ENCODE assay signal across 22 mouse cellular contexts in genomic region chr4:129610472-129610871, GRCm38 (mm10). TPM values are rescaled to one million over a fixed set of nuclear protein-coding genes. Genes with fewer than 3 reads are reported as not detected.
DNase-seq lines count a peak whose midpoint lies in the region; ATAC-seq and TF ChIP-seq lines count a peak whose summit lies in the region.
"Had no signal": no experiment of that assay in that cellular context is flagged by ENCODE, and none has a peak within 500 bp of the region (broad histone marks: within the 10 kb centered on the region; RNA-seq: fewer than 3 reads in every experiment).

No protein-coding gene starts in this region.

- no peaks in the 10 kb centered on the region for H3K27me3 ChIP-seq in hindbrain, embryonic 13.5 days
- H3K27me3 ChIP-seq in hindbrain, postnatal 0 days (ENCODE audit: insufficient read depth, low read length), result no peaks in the 10 kb centered on the region
- H3K27me3 ChIP-seq in midbrain, embryonic 13.5 days, result no peaks in the 10 kb centered on the region
- H3K27me3 ChIP-seq in midbrain, embryonic 16.5 days (ENCODE audit: control insufficient read depth, insufficient read depth, low read depth, low read length), result no peaks in the 10 kb centered on the region
- H3K27me3 ChIP-seq in CH12.LX (replicated peaks), result no peaks in the 10 kb centered on the region
- no peaks in the 10 kb centered on the region for H3K27me3 ChIP-seq in embryonic facial prominence, embryonic 14.5 days (replicated peaks; ENCODE audit: control insufficient read depth, insufficient read depth, low read length)
- H3K27me3 ChIP-seq: kidney, embryonic 15.5 days; limb, embryonic 13.5 days; megakaryocyte, embryonic 14.5 days had no signal

- H3K9me3 ChIP-seq in hindbrain, embryonic 13.5 days, result no peaks in the 10 kb centered on the region
- H3K9me3 ChIP-seq in hindbrain, postnatal 0 days (ENCODE audit: low read length), result no peaks in the 10 kb centered on the region
- no peaks in the 10 kb centered on the region for H3K9me3 ChIP-seq in midbrain, embryonic 13.5 days
- H3K9me3 ChIP-seq in midbrain, embryonic 16.5 days (replicated peaks; ENCODE audit: control insufficient read depth, low read length, poor library complexity, severe bottlenecking), result no peaks in the 10 kb centered on the region
- no peaks in the 10 kb centered on the region for H3K9me3 ChIP-seq in CH12.LX (replicated peaks; ENCODE audit: low read length)
- H3K9me3 ChIP-seq in embryonic facial prominence, embryonic 14.5 days (ENCODE audit: control insufficient read depth, low read length), result no peaks in the 10 kb centered on the region
- H3K9me3 ChIP-seq: heart, embryonic 10.5 days; kidney, embryonic 15.5 days; limb, embryonic 13.5 days; megakaryocyte, embryonic 14.5 days had no signal

- no peak for TF ChIP-seq RAD21 in CH12.LX (IDR thresholded peaks at IDR 0.05; ENCODE audit: low read depth, low read length)

- in situ Hi-C loops in CH12.LX (cut with MboI; ENCODE audit: low pct_ligation_motif_present, low pct_unique_long_range_greater_than_20kb, low sequenced_read_pairs), result loop anchor here (25.0 kb wide), 1 partner anchor 248 kb away; no protein-coding TSS in a partner anchor

- no peak for TF ChIP-seq CTCF in hindbrain, postnatal 0 days (IDR thresholded peaks at IDR 0.05; ENCODE audit: low read depth)
- no peak for TF ChIP-seq CTCF in CH12.LX (conservative IDR thresholded peaks at IDR 0.05 in 1 of 2, IDR thresholded peaks at IDR 0.05 in 1 of 2; ENCODE audit: low read depth in 2 of 2, low read length in 2 of 2)

- H3K4me1 ChIP-seq in hindbrain, embryonic 13.5 days (replicated peaks), result no peaks in the 10 kb centered on the region; the same call in 1 of the 2 replicates
- H3K4me1 ChIP-seq in hindbrain, postnatal 0 days (ENCODE audit: insufficient read depth, low read length), result no peaks in the 10 kb centered on the region
- no peaks in the 10 kb centered on the region for H3K4me1 ChIP-seq in midbrain, embryonic 13.5 days (replicated peaks)
- H3K4me1 ChIP-seq in midbrain, embryonic 16.5 days (ENCODE audit: control insufficient read depth, insufficient read depth, low read length), result no peaks in the 10 kb centered on the region
- peaks cover 6 to 49% of the 10 kb centered on the region in 2 experiments for H3K4me1 ChIP-seq in CH12.LX (ENCODE audit: control insufficient read depth in 1 of 2, insufficient read depth in 2 of 2)
- H3K4me1 ChIP-seq in embryonic facial prominence, embryonic 14.5 days (ENCODE audit: control insufficient read depth, insufficient read depth, low read length), result no peaks in the 10 kb centered on the region
- H3K4me1 ChIP-seq: limb, embryonic 13.5 days had no signal

- no peak for DNase-seq in hindbrain, postnatal 0 days (ENCODE audit: low spot score)
- no peak for DNase-seq in CH12.LX (ENCODE audit: extremely low read depth)
- no peak for DNase-seq in embryonic facial prominence, embryonic 14.5 days (ENCODE audit: low spot score)
- no peak for DNase-seq in kidney, adult 18-20 months
- DNase-seq: adrenal gland, adult 2 months; adrenal gland, postnatal 36 days; cerebellum, adult 18-20 months; cerebellum, postnatal 14 days; gastrocnemius, postnatal 14 days; lung, postnatal 4 days; right cerebral cortex, postnatal 25 days had no signal

- H3K36me3 ChIP-seq in hindbrain, embryonic 13.5 days, result peaks cover 41% of the 10 kb centered on the region
- H3K36me3 ChIP-seq in hindbrain, postnatal 0 days (ENCODE audit: insufficient read depth, low read length), result peaks cover 10% of the 10 kb centered on the region
- peaks cover 48% of the 10 kb centered on the region for H3K36me3 ChIP-seq in midbrain, embryonic 13.5 days
- peaks cover 10% of the 10 kb centered on the region for H3K36me3 ChIP-seq in midbrain, embryonic 16.5 days (ENCODE audit: control insufficient read depth, insufficient read depth, low read length)
- H3K36me3 ChIP-seq in CH12.LX (replicated peaks in 1 of 2; ENCODE audit: control insufficient read depth in 1 of 2, insufficient read depth in 1 of 2, low read length in 1 of 2), result peaks cover 34 to 77% of the 10 kb centered on the region in 2 experiments
- peaks cover 29% of the 10 kb centered on the region for H3K36me3 ChIP-seq in embryonic facial prominence, embryonic 14.5 days (ENCODE audit: control insufficient read depth, insufficient read depth, low read length)

- TF ChIP-seq POLR2A in CH12.LX (IDR thresholded peaks at IDR 0.05; ENCODE audit: low read depth, low read length), result no peak

- dilution Hi-C loops in CH12.LX (cut with MboI; ENCODE audit: extremely low pct_ligation_motif_present, extremely low pct_unique_long_range_greater_than_20kb, low sequenced_read_pairs), result no loop called here

- no peak for TF ChIP-seq EP300 in CH12.LX (IDR thresholded peaks at IDR 0.05; ENCODE audit: low read length)

- H3K9ac ChIP-seq in hindbrain, embryonic 13.5 days, result 0 out of 2 replicates have a peak overlapping the region, but pooled peaks have one; percentile 46
- H3K9ac ChIP-seq in hindbrain, postnatal 0 days (replicated peaks; ENCODE audit: low read length), result no peak overlapping the region
- no peak overlapping the region for H3K9ac ChIP-seq in midbrain, embryonic 13.5 days (replicated peaks)
- H3K9ac ChIP-seq in midbrain, embryonic 16.5 days (ENCODE audit: low read depth, low read length), result no peak overlapping the region
- H3K9ac ChIP-seq in CH12.LX (ENCODE audit: insufficient read depth, low read depth), result no peak overlapping the region
- no peak overlapping the region for H3K9ac ChIP-seq in embryonic facial prominence, embryonic 14.5 days (ENCODE audit: low read depth, low read length)
- H3K9ac ChIP-seq: limb, embryonic 13.5 days had no signal

- no peak overlapping the region for H3K4me3 ChIP-seq in hindbrain, embryonic 13.5 days
- H3K4me3 ChIP-seq in hindbrain, postnatal 0 days (ENCODE audit: low read length), result no peak overlapping the region
- no peak overlapping the region for H3K4me3 ChIP-seq in midbrain, embryonic 13.5 days (replicated peaks)
- no peak overlapping the region for H3K4me3 ChIP-seq in midbrain, embryonic 16.5 days (ENCODE audit: low read depth, low read length)
- H3K4me3 ChIP-seq in CH12.LX (replicated peaks in 1 of 3; ENCODE audit: low read depth in 2 of 3, low read length in 2 of 3, poor library complexity in 1 of 3), result no peak overlapping the region
- H3K4me3 ChIP-seq in embryonic facial prominence, embryonic 14.5 days (ENCODE audit: low read depth, low read length), result no peak overlapping the region
- H3K4me3 ChIP-seq: heart, embryonic 10.5 days; kidney, embryonic 15.5 days; limb, embryonic 13.5 days; megakaryocyte, embryonic 14.5 days had no signal

- no peak overlapping the region for H3K27ac ChIP-seq in hindbrain, embryonic 13.5 days
- no peak overlapping the region for H3K27ac ChIP-seq in hindbrain, postnatal 0 days
- no peak overlapping the region for H3K27ac ChIP-seq in midbrain, embryonic 13.5 days
- no peak overlapping the region for H3K27ac ChIP-seq in midbrain, embryonic 16.5 days (ENCODE audit: low read length)
- no peak overlapping the region for H3K27ac ChIP-seq in CH12.LX (ENCODE audit: insufficient read depth, low read depth)
- H3K27ac ChIP-seq in embryonic facial prominence, embryonic 14.5 days (replicated peaks; ENCODE audit: low read depth, low read length), result no peak overlapping the region
- H3K27ac ChIP-seq: heart, embryonic 10.5 days; kidney, embryonic 15.5 days; limb, embryonic 13.5 days had no signal

- no peaks in the 10 kb centered on the region for H3K79me2 ChIP-seq in CH12.LX (replicated peaks; ENCODE audit: control insufficient read depth, extremely low read depth, insufficient read depth, poor library complexity, severe bottlenecking)

- no peak for ATAC-seq in hindbrain, embryonic 13.5 days (ENCODE audit: low FRiP score)
- no peak for ATAC-seq in hindbrain, postnatal 0 days
- ATAC-seq in midbrain, embryonic 13.5 days, result 0 out of 2 replicates have a peak, but pooled peaks have one; percentile 26
- ATAC-seq in midbrain, embryonic 16.5 days, result no peak
- ATAC-seq in embryonic facial prominence, embryonic 14.5 days (ENCODE audit: low read depth), result peak; percentile 16; the same call in 1 of the 2 replicates
- ATAC-seq: forebrain, embryonic 14.5 days; intestine, embryonic 16.5 days had no signal

- H3K4me2 ChIP-seq in hindbrain, embryonic 13.5 days, result no peak overlapping the region
- no peak overlapping the region for H3K4me2 ChIP-seq in hindbrain, postnatal 0 days (ENCODE audit: low read depth, low read length)
- H3K4me2 ChIP-seq in midbrain, embryonic 13.5 days (replicated peaks), result no peak overlapping the region
- H3K4me2 ChIP-seq in midbrain, embryonic 16.5 days (ENCODE audit: low read length), result no peak overlapping the region
- H3K4me2 ChIP-seq in CH12.LX (ENCODE audit: insufficient read depth, low read depth, poor library complexity, severe bottlenecking), result no peak overlapping the region
- H3K4me2 ChIP-seq in embryonic facial prominence, embryonic 14.5 days (ENCODE audit: low read depth, low read length), result no peak overlapping the region
- H3K4me2 ChIP-seq: kidney, embryonic 15.5 days; limb, embryonic 13.5 days; liver, embryonic 11.5 days had no signal

- 65% methylated on average over 4 of the region's 4 CpGs for WGBS in hindbrain, embryonic 13.5 days
- WGBS in hindbrain, postnatal 0 days, result 68% methylated on average over 4 of the region's 4 CpGs
- 76% methylated on average over 4 of the region's 4 CpGs for WGBS in midbrain, embryonic 13.5 days
- WGBS in midbrain, embryonic 16.5 days, result 64% methylated on average over 4 of the region's 4 CpGs
- 70% methylated on average over 4 of the region's 4 CpGs for WGBS in embryonic facial prominence, embryonic 14.5 days

RNA-seq across cellular contexts. Expression of gene Dcdc2b, which starts 3.6 kb away (rescaled TPM):
- polyA plus RNA-seq in hindbrain, embryonic 13.5 days (2015; fragmentation: Nextera tagmentation; extraction: Ambion mirVana), result 4.0 and 4.3 TPM in 2 replicates
- not detected in 2 replicates for total RNA-seq in hindbrain, postnatal 0 days (2014; rRNA removed)
- polyA plus RNA-seq in hindbrain, postnatal 0 days (2015; fragmentation: Nextera tagmentation; extraction: Ambion mirVana), result 4.1 TPM in 2 replicates
- 2.6 and 3.5 TPM in 2 replicates for polyA plus RNA-seq in midbrain, embryonic 13.5 days (2015; fragmentation: Nextera tagmentation; extraction: Ambion mirVana)
- 3.5 and 4.1 TPM in 2 replicates for polyA plus RNA-seq in midbrain, embryonic 16.5 days (2015; fragmentation: Nextera tagmentation; extraction: Ambion mirVana)
- 0.59 and 1.6 TPM in 2 replicates for total RNA-seq in CH12.LX (2012; rRNA removed)
- not detected in 2 replicates for total RNA-seq in CH12.LX (2014; rRNA removed)
- 0.66 and 1.1 TPM in 2 replicates for polyA plus RNA-seq in CH12.LX (2012; ENCODE audit: insufficient read length, low read depth)
- 1.7 and 2.4 TPM in 2 replicates for polyA plus RNA-seq in embryonic facial prominence, embryonic 14.5 days (2014; fragmentation: Nextera tagmentation; extraction: Ambion mirVana)
- total RNA-seq: hematopoietic stem cell, adult 5-6 weeks had no signal

RNA-seq across cellular contexts. Expression of gene Iqcc, which starts 8.4 kb away (rescaled TPM):
- polyA plus RNA-seq in hindbrain, embryonic 13.5 days (2015; fragmentation: Nextera tagmentation; extraction: Ambion mirVana), result 30.0 and 37.8 TPM in 2 replicates
- total RNA-seq in hindbrain, postnatal 0 days (2014; rRNA removed), result 11.2 and 12.0 TPM in 2 replicates
- 21.0 and 21.1 TPM in 2 replicates for polyA plus RNA-seq in hindbrain, postnatal 0 days (2015; fragmentation: Nextera tagmentation; extraction: Ambion mirVana)
- 30.0 and 35.8 TPM in 2 replicates for polyA plus RNA-seq in midbrain, embryonic 13.5 days (2015; fragmentation: Nextera tagmentation; extraction: Ambion mirVana)
- polyA plus RNA-seq in midbrain, embryonic 16.5 days (2015; fragmentation: Nextera tagmentation; extraction: Ambion mirVana), result 28.0 and 33.1 TPM in 2 replicates
- 24.3 and 27.0 TPM in 2 replicates for total RNA-seq in CH12.LX (2012; rRNA removed)
- total RNA-seq in CH12.LX (2014; rRNA removed), result 15.9 and 18.4 TPM in 2 replicates
- polyA plus RNA-seq in CH12.LX (2012; ENCODE audit: insufficient read length, low read depth), result 13.5 and 14.1 TPM in 2 replicates
- polyA plus RNA-seq in embryonic facial prominence, embryonic 14.5 days (2014; fragmentation: Nextera tagmentation; extraction: Ambion mirVana), result 26.6 and 29.3 TPM in 2 replicates

RNA-seq across cellular contexts. Expression of gene Tmem234, which starts 10.0 kb away (rescaled TPM):
- polyA plus RNA-seq in hindbrain, embryonic 13.5 days (2015; fragmentation: Nextera tagmentation; extraction: Ambion mirVana), result 195 and 196 TPM in 2 replicates
- total RNA-seq in hindbrain, postnatal 0 days (2014; rRNA removed), result 150 and 182 TPM in 2 replicates
- polyA plus RNA-seq in hindbrain, postnatal 0 days (2015; fragmentation: Nextera tagmentation; extraction: Ambion mirVana), result 216 and 221 TPM in 2 replicates
- 205 and 214 TPM in 2 replicates for polyA plus RNA-seq in midbrain, embryonic 13.5 days (2015; fragmentation: Nextera tagmentation; extraction: Ambion mirVana)
- 177 and 180 TPM in 2 replicates for polyA plus RNA-seq in midbrain, embryonic 16.5 days (2015; fragmentation: Nextera tagmentation; extraction: Ambion mirVana)
- 111 and 121 TPM in 2 replicates for total RNA-seq in CH12.LX (2012; rRNA removed)
- total RNA-seq in CH12.LX (2014; rRNA removed), result 97.6 and 104 TPM in 2 replicates
- 112 and 113 TPM in 2 replicates for polyA plus RNA-seq in CH12.LX (2012; ENCODE audit: insufficient read length, low read depth)
- 166 and 174 TPM in 2 replicates for polyA plus RNA-seq in embryonic facial prominence, embryonic 14.5 days (2014; fragmentation: Nextera tagmentation; extraction: Ambion mirVana)

RNA-seq across cellular contexts. Expression of gene Eif3i, which starts 10.0 kb away (rescaled TPM):
- 208 and 212 TPM in 2 replicates for polyA plus RNA-seq in hindbrain, embryonic 13.5 days (2015; fragmentation: Nextera tagmentation; extraction: Ambion mirVana)
- total RNA-seq in hindbrain, postnatal 0 days (2014; rRNA removed), result 364 and 401 TPM in 2 replicates
- polyA plus RNA-seq in hindbrain, postnatal 0 days (2015; fragmentation: Nextera tagmentation; extraction: Ambion mirVana), result 231 and 233 TPM in 2 replicates
- 210 and 220 TPM in 2 replicates for polyA plus RNA-seq in midbrain, embryonic 13.5 days (2015; fragmentation: Nextera tagmentation; extraction: Ambion mirVana)
- polyA plus RNA-seq in midbrain, embryonic 16.5 days (2015; fragmentation: Nextera tagmentation; extraction: Ambion mirVana), result 187 and 198 TPM in 2 replicates
- total RNA-seq in CH12.LX (2012; rRNA removed), result 667 and 673 TPM in 2 replicates
- 702 and 753 TPM in 2 replicates for total RNA-seq in CH12.LX (2014; rRNA removed)
- 418 and 446 TPM in 2 replicates for polyA plus RNA-seq in CH12.LX (2012; ENCODE audit: insufficient read length, low read depth)
- 288 and 308 TPM in 2 replicates for polyA plus RNA-seq in embryonic facial prominence, embryonic 14.5 days (2014; fragmentation: Nextera tagmentation; extraction: Ambion mirVana)

RNA-seq across cellular contexts. Expression of gene Ccdc28b, which starts 13.3 kb away (rescaled TPM):
- polyA plus RNA-seq in hindbrain, embryonic 13.5 days (2015; fragmentation: Nextera tagmentation; extraction: Ambion mirVana), result 130 and 135 TPM in 2 replicates
- 55.0 and 77.7 TPM in 2 replicates for total RNA-seq in hindbrain, postnatal 0 days (2014; rRNA removed)
- polyA plus RNA-seq in hindbrain, postnatal 0 days (2015; fragmentation: Nextera tagmentation; extraction: Ambion mirVana), result 150 and 157 TPM in 2 replicates
- polyA plus RNA-seq in midbrain, embryonic 13.5 days (2015; fragmentation: Nextera tagmentation; extraction: Ambion mirVana), result 133 and 137 TPM in 2 replicates
- 172 and 183 TPM in 2 replicates for polyA plus RNA-seq in midbrain, embryonic 16.5 days (2015; fragmentation: Nextera tagmentation; extraction: Ambion mirVana)
- total RNA-seq in CH12.LX (2012; rRNA removed) (24.0 and 24.2 TPM in 2 replicates), CH12.LX (2014; rRNA removed) (27.3 and 35.5 TPM in 2 replicates)
- polyA plus RNA-seq in CH12.LX (2012; ENCODE audit: insufficient read length, low read depth), result 26.6 and 28.0 TPM in 2 replicates
- polyA plus RNA-seq in embryonic facial prominence, embryonic 14.5 days (2014; fragmentation: Nextera tagmentation; extraction: Ambion mirVana), result 49.7 and 50.5 TPM in 2 replicates

Comparison
In these comparisons a context has a peak if more than half of its experiments do, and no peak if none do; other contexts are left out.
1. ATAC-seq: peak in midbrain, embryonic 13.5 days (single experiment) and embryonic facial prominence, embryonic 14.5 days (single experiment); none in hindbrain, embryonic 13.5 days (single experiment), hindbrain, postnatal 0 days (single experiment) and midbrain, embryonic 16.5 days (single experiment).